Mouse (Mus musculus) liver, adult 2 months (tissue): ENCODE measurements at regions not wholly inside any gene's neighbourhood (a gene's known extent, or its start where the extent isn't known, plus 50 kb on each side); places are given as distances from the start of the nearest gene placed in this dataset.

Experiments
- CTCF ChIP-seq: fragments of 200-500 bp; IDR thresholded peaks from 2 replicates; pipeline ENCODE4 v1.5.1; 2011; ENCODE audit warnings: low read depth, low read length, control low read depth
- POLR2A ChIP-seq: fragments of 200-500 bp; IDR thresholded peaks from 2 replicates; pipeline ENCODE4 v1.6.1; 2011; ENCODE audit warnings: low read length, control low read depth; ENCODE audit not compliant: insufficient read depth; ENCODE audit errors: extremely low read depth

DNA sequence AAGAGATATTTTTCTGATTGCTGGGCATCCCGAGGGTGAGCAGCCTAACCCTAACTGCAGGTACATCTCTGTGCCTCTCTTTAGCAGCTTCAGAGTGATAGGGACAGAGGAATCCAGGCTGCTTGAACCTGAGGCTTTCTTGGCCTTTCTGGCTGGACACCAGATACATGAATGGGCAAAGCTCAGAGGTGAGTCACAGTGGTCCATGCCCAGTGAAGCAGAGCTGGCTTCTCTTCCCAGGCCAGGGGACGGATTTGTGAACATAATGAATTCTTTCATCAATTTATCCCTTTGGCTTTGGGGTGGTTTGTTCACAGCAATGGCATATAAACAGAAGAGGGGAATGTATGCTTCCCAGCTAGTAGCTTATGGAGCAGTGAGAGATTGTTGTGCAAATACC is 114.9 kb upstream of the Ngf start:
- no peak for TF ChIP-seq CTCF
- TF ChIP-seq POLR2A, result no peak
